In genomic region chr3:129391888-129392813, GRCm38 (mm10) we compare ENCODE assay signal across 14 mouse cellular contexts. TPM values are rescaled to one million over a fixed set of nuclear protein-coding genes. Genes with fewer than 3 reads are reported as not detected.
DNase-seq lines count a peak whose midpoint lies in the region; ATAC-seq and TF ChIP-seq lines count a peak whose summit lies in the region.
"Had no signal": no experiment of that assay in that cellular context is flagged by ENCODE, and none has a peak within 500 bp of the region (broad histone marks: within the 10 kb centered on the region; RNA-seq: fewer than 3 reads in every experiment).

No protein-coding gene starts in this region.

- H3K9me3 ChIP-seq in heart, embryonic 11.5 days (replicated peaks; ENCODE audit: control insufficient read depth, low read length): no peaks in the 10 kb centered on the region
- H3K9me3 ChIP-seq in lung, postnatal 0 days (ENCODE audit: low read length): no peaks in the 10 kb centered on the region

- no peak overlapping the region for H3K9ac ChIP-seq in heart, embryonic 11.5 days (ENCODE audit: low read depth, low read length)
- H3K9ac ChIP-seq in lung, postnatal 0 days (replicated peaks; ENCODE audit: low read depth): no peak overlapping the region
- H3K9ac ChIP-seq: liver, embryonic 13.5 days; midbrain, embryonic 12.5 days had no signal

- peak; percentile 9 for DNase-seq in adrenal gland, postnatal 14 days
- DNase-seq in adrenal gland, adult 2 months: no peak
- DNase-seq in heart, postnatal 4 days: peak; percentile 27
- DNase-seq in lung, postnatal 0 days (ENCODE audit: low spot score): peak; percentile 22
- no peak for DNase-seq in lung, postnatal 25 days (ENCODE audit: low spot score)
- DNase-seq in kidney, postnatal 4 days: peak; percentile 49 to 58
- no peak for DNase-seq in urinary bladder, postnatal 4 days (ENCODE audit: low spot score in 2 of 2)
- DNase-seq: cerebellum, postnatal 14 days; gastrocnemius, postnatal 10 days; liver, embryonic 13.5 days; thymus, adult 2 months had no signal

- H3K27ac ChIP-seq in heart, embryonic 11.5 days (ENCODE audit: low read depth, low read length): no peak overlapping the region
- H3K27ac ChIP-seq in lung, postnatal 0 days (ENCODE audit: low read length): no peak overlapping the region
- H3K27ac ChIP-seq: layer of hippocampus, adult 2 months; liver, embryonic 13.5 days; midbrain, embryonic 12.5 days had no signal

- H3K36me3 ChIP-seq in heart, embryonic 11.5 days (ENCODE audit: control insufficient read depth, insufficient read depth, low read length): no peaks in the 10 kb centered on the region
- no peaks in the 10 kb centered on the region for H3K36me3 ChIP-seq in lung, postnatal 0 days (ENCODE audit: insufficient read depth, low read length)
- H3K36me3 ChIP-seq: liver, embryonic 13.5 days; midbrain, embryonic 12.5 days had no signal

- no peaks in the 10 kb centered on the region for H3K4me1 ChIP-seq in heart, embryonic 11.5 days (ENCODE audit: control insufficient read depth, insufficient read depth, low read length)
- H3K4me1 ChIP-seq in lung, postnatal 0 days (ENCODE audit: insufficient read depth, low read depth, low read length): 0 out of 2 replicates have a peak, but pooled peaks cover 4% of the 10 kb centered on the region
- H3K4me1 ChIP-seq: liver, embryonic 13.5 days; midbrain, embryonic 12.5 days had no signal

- no peak overlapping the region for H3K4me2 ChIP-seq in heart, embryonic 11.5 days
- H3K4me2 ChIP-seq in lung, postnatal 0 days (replicated peaks; ENCODE audit: low read depth, low read length): 0 out of 2 replicates have a peak overlapping the region, but pooled peaks have one; percentile 1
- H3K4me2 ChIP-seq: liver, embryonic 13.5 days; midbrain, embryonic 12.5 days had no signal

- H3K27me3 ChIP-seq in heart, embryonic 11.5 days (ENCODE audit: control insufficient read depth, insufficient read depth, low read length): no peaks in the 10 kb centered on the region
- no peaks in the 10 kb centered on the region for H3K27me3 ChIP-seq in lung, postnatal 0 days (replicated peaks; ENCODE audit: insufficient read depth, low read length)
- H3K27me3 ChIP-seq: liver, embryonic 13.5 days; midbrain, embryonic 12.5 days had no signal

- H3K4me3 ChIP-seq in heart, embryonic 11.5 days (ENCODE audit: low read depth, low read length): no peak overlapping the region
- H3K4me3 ChIP-seq in lung, postnatal 0 days (ENCODE audit: low read depth, low read length): no peak overlapping the region
- H3K4me3 ChIP-seq: layer of hippocampus, adult 2 months; liver, embryonic 13.5 days; midbrain, embryonic 12.5 days had no signal

- no peak for TF ChIP-seq EP300 in lung, postnatal 0 days (IDR thresholded peaks at IDR 0.05)

- TF ChIP-seq CTCF in lung, postnatal 0 days (IDR thresholded peaks at IDR 0.05): no peak

- 56% methylated on average over 14 of the region's 14 CpGs for WGBS in heart, embryonic 11.5 days (ENCODE audit: insufficient replicate concordance)
- 38% methylated on average over 14 of the region's 14 CpGs for WGBS in lung, postnatal 0 days

- ATAC-seq in heart, embryonic 11.5 days (replicated peaks; ENCODE audit: insufficient number of reproducible peaks, low FRiP score, low TSS enrichment): no peak
- no peak; the same call in 1 of the 2 replicates for ATAC-seq in lung, postnatal 0 days

RNA-seq across cellular contexts. Expression of gene Enpep, which starts 59.6 kb away (rescaled TPM):
- total RNA-seq in adrenal gland, postnatal 14 days (2021): 11.5 and 13.0 TPM in 2 replicates
- 10 to 100 TPM; 10.6 to 18.2 TPM for total RNA-seq in adrenal gland, adult 2 months (2021)
- polyA plus RNA-seq in adrenal gland, adult 2 months (2012; rRNA removed): 1.5 and 1.6 TPM in 2 replicates
- 1 to 10 TPM; 8.3 to 8.8 TPM for total RNA-seq in heart, postnatal 4 days (2021)
- polyA plus RNA-seq in heart, embryonic 11.5 days (2014; fragmentation: Nextera tagmentation; extraction: Ambion mirVana): 12.9 and 14.0 TPM in 2 replicates
- 106 and 118 TPM in 2 replicates for polyA plus RNA-seq in lung, postnatal 0 days (2015; fragmentation: Nextera tagmentation; extraction: Ambion mirVana)

Comparison
In these comparisons a context has a peak if more than half of its experiments do, and no peak if none do; other contexts are left out.
1. DNase-seq: peak in adrenal gland, postnatal 14 days (single experiment), heart, postnatal 4 days (single experiment), lung, postnatal 0 days (single experiment) and kidney, postnatal 4 days (2 of 2); none in adrenal gland, adult 2 months (single experiment), lung, postnatal 25 days (single experiment) and urinary bladder, postnatal 4 days (0 of 2).